Mouse (Mus musculus) kidney, postnatal 14 days (tissue): ENCODE results near the gene Lce1a1.

Source experiments
- DNase-seq: peaks from one replicate; pipeline ENCODE4 v3.0.0; 2022; ENCODE audit warnings: mixed read lengths

Gene Lce1a1

DNA sequence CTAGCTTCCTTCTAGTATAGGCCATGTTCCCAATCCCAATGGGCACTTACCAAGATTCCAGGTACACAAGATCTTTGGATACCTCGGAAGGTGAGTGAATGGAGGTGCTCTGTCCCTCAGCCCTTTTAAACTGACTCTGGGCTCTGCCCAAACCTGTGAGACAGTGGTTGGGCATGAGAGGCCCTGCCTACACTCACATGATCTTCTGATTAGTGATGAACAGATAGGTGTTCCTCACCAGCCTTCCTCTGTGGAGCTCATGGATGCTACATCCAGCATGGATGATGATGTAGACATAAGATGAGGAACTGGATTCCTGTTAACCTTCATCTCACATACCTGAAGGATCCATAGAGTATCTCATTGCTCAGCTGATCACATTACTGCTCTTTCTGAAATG lies at the start of gene Lce1a1:
TSS of gene Lce1a1 (minus strand) at position 101 of the 400 bp plus-strand sequence.
- DNase-seq = no peak

DNA sequence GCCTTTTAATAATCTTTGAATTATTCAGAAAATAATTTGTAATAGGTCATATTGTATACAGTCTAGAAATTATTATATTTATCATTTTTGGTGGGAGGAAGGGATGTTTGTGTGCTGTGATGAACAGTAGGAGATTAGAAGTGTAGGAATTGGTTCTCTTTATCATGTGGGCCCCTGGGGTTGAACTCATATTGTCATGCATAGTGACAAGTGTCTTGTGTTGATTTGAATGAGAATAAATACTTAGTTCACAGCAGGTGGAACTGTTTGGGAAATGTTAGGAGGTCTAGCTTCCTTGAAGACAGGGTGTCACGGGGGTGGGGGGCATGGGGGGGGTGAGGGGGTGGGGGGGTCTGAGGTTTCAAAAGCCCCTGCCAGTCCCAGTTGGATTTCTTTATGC lies 46.5 kb upstream of the Lce1a1 start:
- no peak for DNase-seq

DNA sequence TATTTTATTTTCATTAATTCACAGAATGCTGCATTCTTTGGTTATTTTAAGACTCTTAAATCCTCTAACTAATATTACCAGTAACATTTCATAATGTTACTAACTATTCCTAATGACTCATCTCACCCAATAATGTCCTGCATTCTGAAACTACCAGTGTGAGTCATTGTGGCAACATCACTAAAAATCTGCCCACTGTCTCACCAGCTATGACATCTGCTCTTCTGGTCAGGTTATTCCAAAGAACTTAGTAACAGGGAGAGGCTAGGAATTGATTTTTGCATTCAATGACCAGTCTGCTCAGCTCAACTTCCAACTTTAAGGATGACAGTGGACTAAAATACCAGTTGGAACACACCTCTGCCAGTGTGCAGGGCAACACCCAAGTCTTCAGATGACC lies 43.6 kb upstream of the Lce1a1 start:
- DNase-seq = no peak

DNA sequence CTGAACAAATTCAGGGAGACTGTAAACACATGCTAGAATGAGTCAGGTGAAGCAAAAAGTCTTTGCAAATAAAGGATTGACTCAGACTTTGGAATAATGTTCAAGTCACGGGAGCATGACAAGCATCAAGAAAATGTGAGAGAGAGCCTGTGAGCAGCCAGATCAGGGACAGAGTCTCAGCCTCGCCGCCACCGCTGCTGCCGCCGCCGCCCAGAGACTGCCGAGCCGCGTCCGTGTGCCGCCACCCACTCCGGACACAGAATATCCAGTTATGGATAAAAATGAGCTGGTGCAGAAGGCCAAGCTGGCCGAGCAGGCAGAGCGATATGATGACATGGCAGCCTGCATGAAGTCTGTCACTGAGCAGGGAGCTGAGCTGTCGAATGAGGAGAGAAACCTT lies 41.0 kb upstream of the Lce1a1 start:
- peak; percentile 14 for DNase-seq

DNA sequence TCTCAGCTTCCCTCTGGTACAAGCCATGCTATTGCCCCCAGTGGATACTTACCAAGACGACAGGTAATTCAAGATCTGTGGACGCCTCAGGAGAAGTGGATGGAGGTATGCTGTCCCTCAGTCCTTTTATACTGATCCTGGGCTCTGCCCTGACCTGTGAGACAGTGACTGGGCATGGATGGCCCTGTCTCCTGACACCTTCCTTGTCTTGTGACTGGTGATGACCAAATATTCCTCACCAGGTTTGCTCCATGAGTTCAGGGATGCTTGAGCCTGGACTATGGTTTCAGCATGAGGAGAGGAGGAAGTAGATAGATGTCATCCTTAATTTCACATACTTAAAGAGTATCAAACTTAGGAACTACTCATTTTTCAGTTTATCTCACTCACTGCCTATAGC lies 39.0 kb upstream of the Lce1a1 start, which contains the start of gene Lce1d:
TSS of gene Lce1d (minus strand) at position 101 of the 400 bp plus-strand sequence.
- no peak for DNase-seq

DNA sequence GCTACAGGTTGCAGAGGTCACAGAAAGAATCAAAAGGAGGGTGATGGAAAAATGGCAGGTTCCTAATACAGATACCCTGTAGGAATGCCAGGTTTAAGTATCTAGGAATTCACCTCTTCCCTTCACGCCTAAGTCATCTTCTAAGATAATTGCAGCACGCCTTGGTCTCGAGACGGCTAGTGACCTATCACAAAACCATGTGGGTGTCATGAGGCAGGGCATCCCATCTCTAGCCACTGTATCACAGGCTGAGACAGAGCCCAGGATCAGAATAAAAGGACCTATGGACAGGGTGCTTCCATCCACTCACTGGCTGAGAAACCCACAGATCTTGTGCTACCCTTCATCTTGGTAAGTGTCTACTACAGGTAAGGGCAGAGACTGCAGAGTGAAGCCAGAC lies 30.8 kb upstream of the Lce1a1 start, which contains the start of gene Lce1c:
TSS of gene Lce1c (plus strand) at position 301 of the 400 bp plus-strand sequence.
- no peak for DNase-seq

DNA sequence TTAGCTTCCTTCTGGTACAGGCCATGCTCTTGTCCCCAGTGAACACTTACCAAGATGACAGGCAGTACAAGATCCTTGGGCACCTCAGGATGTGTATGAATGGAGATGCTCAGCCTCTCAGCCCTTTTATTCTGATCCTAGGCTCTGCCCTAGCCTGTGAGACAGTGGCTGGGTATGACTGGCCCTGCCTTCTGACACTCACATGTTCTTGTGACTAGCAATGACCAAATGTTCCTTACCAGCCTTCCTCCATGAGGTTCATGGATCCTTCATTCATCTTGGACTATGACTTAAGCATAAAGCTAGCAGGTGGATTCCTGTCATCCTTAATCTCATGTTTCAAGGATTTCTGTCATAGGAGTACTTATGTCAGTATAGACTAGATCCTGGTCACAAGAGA lies 22.1 kb upstream of the Lce1a1 start, which contains the start of gene Lce1a2:
TSS of gene Lce1a2 (minus strand) at position 101 of the 400 bp plus-strand sequence.
- DNase-seq = no peak

DNA sequence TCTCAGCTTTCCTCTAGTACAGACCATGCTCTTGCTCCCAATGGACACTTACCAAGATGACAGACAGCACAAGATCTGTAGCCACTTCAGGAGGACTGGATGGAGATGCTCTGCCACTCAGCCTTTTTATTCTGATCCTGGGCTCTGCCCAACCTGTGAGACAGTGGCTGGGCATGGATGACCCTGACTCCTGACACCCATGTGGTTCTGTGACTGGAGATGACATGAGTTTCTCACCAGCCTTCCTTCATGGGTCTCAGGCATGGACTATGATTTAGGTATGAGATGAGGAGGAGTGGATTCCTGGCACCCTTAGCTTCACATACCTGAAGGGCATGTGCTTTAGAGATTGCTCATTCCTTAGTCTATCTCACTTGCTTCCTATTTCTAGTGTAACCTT lies 8.7 kb upstream of the Lce1a1 start, which contains the start of gene Lce1b:
TSS of gene Lce1b (minus strand) at position 101 of the 400 bp plus-strand sequence.
- DNase-seq = no peak

DNA sequence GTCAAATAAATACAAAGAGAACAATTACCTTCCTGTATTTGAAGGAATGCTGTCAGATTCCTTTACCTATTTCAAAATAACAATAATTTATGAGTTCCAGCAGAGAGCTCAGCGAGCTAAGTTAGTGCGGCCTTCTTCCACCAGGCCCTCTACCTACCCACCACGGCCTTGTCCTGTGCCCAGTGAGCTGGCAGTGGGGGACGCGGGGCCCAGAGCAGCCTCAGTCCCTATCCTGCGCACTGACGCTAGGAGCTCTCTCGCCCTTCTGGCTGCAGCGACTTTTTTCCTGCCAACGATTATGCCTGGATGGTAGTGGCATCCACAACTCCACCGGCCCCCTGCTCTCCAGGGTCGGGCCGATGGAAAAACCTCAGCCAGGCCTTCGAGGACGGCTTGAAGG lies 8.3 kb downstream of the Lce1a1 start:
- DNase-seq = no peak

DNA sequence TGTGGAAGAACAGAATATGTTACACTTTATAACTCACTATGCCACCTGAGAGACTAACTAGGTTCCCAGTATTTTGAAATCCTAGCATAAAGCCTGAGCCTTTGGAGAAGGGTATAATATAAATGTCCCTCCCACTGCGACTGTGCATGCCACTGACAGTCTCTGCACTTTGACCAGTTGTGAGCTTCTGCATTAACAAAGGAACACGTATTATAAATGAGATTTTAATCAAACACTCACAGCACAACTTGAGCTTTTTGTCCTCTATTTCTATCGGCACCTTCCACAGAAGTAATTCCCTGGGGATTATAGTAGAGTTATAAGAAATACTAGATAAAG lies 9.5 kb downstream of the Lce1a1 start:
- no peak for DNase-seq

DNA sequence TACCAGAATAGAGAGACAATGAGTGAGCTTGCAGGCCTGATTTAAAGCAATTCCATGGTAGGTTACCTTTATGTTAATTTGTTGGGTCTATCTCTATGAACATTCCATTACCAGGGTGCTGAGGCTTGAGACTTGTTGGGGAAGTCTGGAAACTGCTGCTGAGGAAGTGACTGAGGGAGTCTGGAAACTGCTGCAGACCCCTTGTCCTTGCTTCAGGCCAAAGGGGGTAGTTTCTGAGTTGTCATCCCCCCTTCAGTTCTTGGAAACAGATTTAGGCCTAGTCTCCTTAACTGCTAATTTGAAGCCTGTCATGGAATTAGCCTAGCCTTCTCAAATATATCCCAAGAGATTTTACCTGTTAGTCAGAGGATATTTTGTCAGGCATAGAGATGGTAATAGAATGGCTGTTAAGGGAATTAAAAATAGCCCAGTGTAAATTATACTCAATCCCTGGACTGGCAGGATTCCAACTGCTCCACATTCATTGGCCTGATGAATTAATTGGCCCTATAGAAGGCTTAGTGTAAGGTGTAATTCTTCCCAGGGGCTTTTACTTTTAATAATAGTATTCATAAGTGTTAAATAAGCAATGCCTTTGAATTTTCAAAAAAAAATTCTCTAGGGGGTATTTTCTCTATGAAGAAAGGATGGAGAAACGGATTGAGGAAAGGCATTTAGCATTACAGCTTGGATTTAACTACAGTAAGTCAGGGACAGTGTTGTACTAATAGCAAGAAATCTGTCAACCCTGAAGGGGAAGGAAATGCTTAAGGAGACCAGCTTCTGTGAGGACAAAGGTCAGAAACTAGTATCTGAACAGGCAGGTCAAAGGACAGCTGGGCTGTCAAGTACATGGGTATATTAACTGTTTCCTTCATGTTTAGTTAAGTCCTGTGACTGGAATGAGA lies 10.1 kb downstream of the Lce1a1 start:
- DNase-seq = peak; percentile 36

DNA sequence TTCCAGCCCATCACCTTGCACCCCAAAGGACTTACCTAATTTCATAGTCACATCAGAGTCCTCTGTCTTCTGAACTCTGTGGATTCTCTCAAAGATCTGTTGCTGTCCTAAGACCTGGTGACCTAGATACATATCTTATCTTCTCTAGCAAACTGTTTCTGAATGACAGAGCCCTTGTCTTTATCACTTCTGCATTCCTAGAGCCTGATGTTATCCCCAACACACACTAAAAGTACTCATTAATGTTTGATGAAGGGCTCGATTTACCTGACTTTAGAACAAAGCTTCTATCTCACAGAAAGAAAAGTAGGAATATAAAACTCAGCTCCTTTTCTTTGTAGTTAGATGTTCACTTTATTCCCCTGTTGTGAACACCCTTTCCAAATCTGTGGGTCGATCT lies 26.5 kb downstream of the Lce1a1 start, which contains the start of gene Lce6a:
TSS of gene Lce6a (minus strand) at position 101 of the 400 bp plus-strand sequence.
- DNase-seq = no peak

DNA sequence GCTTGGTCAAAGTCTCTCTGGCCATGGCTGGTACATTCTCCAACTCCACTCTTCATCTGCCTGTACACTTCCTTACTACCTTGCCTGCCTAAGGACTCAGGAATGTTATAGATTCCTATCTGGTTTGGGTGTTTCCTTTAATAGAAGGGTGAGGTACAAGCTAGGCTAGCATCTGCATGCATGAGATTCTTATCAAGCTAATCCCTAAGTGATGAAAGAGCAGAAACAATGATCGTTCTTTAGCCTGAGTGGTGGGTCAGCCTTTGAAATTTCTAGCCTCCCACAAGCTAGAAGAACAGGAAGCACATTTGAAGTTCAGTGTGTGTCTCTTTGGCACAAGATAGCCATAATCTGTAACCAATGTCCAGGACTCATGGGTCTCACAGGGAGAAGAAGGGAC lies 38.3 kb downstream of the Lce1a1 start:
- DNase-seq = no peak

DNA sequence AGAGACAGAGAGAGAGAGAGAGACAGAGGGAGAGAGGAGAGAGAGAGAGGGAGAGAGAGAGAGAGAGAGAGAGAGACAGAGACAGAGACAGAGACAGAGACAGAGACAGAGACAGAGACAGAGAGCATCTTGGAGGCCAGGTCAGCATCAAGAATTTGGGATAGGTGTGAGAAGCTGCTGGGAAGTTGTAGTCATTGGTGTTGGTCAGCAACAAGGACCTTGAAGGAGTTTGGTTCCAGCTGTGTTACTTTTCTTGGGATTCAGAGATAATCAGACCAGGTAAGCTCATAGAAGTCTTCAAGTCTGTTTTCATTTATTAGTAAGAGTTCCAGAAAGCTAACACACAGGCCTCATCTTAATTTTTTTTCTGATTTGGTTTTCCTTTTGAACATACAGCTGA lies 40.7 kb downstream of the Lce1a1 start, which contains the start of gene 2210017I01Rik:
TSS of gene 2210017I01Rik (minus strand) at position 101 of the 400 bp plus-strand sequence.
- DNase-seq = no peak

DNA sequence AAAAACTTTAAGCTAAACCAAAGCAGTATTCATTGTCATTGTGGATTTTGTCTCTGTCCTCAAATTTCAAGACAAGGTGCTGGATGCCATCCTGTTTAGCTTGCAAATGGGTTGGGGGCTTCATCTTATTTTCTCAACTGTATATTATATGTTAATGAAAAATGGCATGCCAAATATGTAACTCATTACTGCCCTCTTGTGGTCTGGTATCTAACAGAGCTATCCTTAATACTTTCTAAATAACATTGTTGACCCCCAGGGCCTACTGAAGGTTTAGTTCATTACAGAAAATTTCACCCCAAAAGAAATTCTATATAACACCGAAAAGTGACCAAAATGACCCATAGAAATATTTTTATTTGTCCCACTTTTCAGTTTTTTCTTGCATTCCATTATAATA lies 45.9 kb downstream of the Lce1a1 start:
- no peak for DNase-seq

DNA sequence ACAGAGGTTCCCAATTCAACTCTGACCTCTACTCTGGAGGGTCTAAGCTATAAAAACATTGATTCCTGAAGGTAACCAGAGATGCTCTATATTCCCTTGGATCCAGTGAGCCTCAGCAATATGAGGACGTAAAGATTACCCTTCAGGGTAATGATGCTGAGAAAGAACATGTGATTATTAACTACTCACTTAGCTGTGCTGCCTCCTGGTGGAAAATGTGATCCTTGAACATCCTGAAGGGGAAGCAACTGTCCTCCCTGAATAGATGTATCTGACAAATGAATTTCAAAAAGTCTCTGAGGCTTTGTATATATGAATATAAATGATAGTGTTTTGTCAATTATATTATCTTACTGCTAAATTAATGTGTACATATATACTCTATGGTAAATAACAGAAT lies 47.7 kb downstream of the Lce1a1 start:
- no peak for DNase-seq

DNA sequence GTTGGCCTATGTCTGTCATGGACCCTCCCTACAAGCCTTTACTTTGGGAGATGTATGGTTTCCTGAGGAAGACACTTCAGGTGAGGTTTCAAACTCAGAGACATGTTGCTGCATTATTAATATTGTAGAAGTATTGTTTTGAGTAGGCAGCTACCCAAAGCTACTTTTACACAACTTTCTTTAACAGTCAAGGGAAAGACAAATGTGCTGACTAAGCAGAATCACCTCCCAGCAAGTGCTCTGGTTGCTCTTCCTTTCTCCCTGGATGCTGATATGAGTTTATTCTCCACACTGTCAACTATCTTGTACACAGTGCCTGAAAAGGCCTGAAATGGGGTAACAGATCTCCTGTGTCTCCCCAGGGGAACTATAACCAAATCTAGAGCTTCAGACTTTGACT lies 48.1 kb downstream of the Lce1a1 start:
- no peak for DNase-seq

DNA sequence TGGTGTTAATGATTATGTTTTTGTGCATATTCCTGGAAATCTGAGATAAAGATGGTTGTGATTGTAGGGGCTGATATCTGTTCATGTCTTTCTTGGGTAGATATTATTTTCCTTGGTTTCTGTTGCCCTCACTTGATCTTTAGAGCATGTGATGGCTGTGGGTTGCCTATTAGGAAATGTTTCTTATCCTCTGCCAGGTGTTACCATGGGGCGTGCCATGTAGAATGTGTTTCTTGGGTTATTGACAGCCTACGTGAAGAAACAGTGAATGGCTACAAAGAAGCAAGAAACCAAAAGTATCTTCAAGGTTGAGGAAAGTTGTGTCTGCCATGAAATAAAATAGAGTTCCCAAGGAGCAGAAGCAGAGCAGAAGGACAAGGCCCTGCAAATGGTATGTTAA lies 49.7 kb downstream of the Lce1a1 start:
- DNase-seq = no peak
